Mouse (Mus musculus) left cerebral cortex, postnatal 36 days (tissue): ENCODE measurements around the gene Kctd21. TPM values are rescaled to one million over a fixed set of nuclear protein-coding genes. Genes with fewer than 3 reads are reported as not detected.
A peak's percentile ranks its signal among the peaks of the same experiment; 100 is the strongest.

Experiments
- DNase-seq, 2 experiments: peaks; one replicate each; pipeline ENCODE4 v3.0.0; 2021 to 2022; ENCODE audit warnings: low spot score in 2 of 2, mixed read lengths in 1 of 2
- intact Hi-C: fragments of 180-260 bp; cut with DNase I; formaldehyde crosslinking; loops from one replicate; pipeline ENCODE4 v1.15.1; 2025
- total RNA-seq, 2 experiments: library from RNA; stranded (reverse); gene quantifications; 2 replicates each; pipeline ENCODE4 v1.2.3; 2021

Gene Kctd21
- total RNA-seq, 2 experiments from 2014 or later: 12.9 to 13.5 TPM

DNA sequence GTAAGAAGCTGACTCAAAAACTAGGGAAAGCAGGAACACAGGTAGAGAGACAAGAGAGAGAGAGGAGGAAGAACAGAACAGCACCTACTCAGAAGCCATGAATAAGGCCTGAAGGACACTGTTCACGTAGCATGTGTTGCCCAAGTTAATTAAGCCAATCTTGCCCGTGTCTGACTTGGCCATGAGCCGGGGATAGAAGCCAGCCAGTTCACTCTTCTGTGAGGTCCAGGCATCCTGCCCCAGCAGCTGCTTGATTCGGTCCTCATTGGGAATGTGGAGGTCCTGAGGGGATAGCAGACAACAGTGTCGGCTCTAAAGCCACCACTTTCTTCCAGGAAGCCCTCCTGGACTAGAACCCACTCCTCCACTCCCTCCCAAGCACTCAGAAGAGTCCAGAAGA lies 17.5 kb upstream of the Kctd21 start:
- no peak for DNase-seq
- intact Hi-C loops: no loop called here

DNA sequence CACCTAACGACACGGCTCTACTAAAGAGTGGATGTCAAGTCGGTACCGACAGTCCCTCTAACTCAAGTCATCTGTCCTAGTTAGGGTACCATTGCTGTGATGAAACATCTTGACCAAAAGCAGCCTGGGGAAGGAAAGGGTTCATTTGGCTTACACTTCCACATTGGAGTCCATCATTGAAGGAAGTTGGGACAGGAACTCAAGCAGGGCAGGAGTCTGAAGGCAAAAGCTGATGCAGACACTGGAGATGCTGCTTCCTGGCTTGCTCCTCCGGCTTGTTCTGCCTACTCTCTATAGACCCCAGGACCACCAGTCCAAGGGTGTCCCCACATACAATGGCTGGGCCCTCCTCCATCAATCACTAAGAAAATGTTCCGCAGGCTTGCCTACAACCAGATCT lies 16.5 kb upstream of the Kctd21 start:
- no peak for DNase-seq
- intact Hi-C loops: no loop called here

DNA sequence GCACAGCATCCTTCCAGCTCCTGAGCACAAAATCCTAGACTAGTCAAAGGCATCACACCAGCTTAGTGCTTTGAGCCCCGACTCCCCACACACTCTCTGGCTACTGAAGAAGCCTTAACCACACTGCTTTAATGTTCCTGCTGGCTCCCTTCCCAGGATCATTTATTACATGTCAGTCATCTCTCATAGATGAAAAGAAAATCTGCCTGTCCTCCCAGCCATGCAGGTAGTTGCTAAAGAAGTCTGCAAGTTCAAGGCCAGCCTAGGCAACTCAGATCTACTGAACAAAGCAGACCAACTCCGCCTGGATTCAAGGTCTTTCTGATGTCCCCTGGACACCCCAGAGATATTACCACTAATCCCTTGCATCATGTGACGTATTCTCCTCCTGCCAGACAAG lies 14.4 kb upstream of the Kctd21 start:
- no peak for DNase-seq
- intact Hi-C loops: no loop called here

DNA sequence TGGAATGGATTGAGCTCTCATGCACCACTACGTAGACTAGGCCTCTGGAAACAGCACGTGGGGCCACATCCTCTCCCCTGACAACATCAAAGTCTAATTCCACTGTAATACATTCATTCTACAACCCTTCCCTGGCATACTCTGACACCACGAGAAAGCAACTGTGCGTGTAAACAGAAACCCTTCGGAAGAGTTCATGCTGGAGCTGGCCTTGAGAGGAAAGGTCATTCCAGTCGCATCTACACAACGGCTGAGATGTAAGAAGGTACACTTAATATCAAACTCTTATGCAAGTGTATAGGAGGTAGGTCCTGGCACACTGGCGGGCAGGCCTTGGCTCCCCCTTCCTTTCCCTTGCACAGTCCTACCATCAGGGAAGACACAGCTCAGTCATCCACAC lies 7.8 kb upstream of the Kctd21 start:
- intact Hi-C loops: no loop called here

DNA sequence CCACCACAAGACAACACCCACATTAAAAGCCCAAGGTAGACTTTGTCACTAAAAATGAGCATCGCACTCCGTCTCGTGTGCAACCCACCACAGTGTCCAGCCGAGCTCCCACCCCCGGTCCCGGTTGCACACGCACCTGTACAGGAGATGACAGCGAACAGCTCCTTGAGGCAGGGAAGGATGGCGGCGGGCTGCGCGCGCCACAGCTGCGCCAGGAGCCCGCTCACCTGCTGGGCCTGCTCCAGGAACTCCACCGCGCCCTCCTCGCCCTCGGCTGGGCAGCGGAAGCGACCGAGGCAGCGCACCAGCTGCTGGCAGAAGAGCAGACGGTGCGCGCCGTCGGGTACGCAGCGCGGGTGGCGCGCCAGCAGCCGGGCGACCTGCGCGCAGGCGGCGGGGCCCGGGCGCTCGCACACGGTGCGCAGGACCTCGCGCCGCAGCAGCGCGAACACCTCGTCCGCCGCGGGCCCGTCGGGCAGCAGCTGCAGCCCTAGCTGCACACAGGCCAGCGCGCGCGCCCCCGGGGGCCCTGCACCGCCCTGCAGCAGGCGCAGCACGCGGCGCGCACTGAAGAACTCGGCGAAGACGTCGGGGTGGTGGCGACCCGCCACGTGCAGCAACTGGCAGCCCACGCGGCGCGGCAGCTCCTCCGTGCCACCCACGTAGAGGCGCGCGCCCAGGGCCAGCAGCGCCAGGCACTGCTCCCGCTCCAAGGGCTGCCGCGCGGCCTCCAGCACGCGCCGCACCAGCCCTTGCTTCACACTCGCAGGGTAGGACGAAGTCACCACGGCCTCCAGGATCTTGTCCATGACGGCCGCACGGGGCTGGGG lies 6.8 kb upstream of the Kctd21 start:
- DNase-seq: peak; percentile 49 to 74
- intact Hi-C loops: no loop called here

More for the DNA sequence above, 7.8 kb upstream of the Kctd21 start:
- no peak for DNase-seq

DNA sequence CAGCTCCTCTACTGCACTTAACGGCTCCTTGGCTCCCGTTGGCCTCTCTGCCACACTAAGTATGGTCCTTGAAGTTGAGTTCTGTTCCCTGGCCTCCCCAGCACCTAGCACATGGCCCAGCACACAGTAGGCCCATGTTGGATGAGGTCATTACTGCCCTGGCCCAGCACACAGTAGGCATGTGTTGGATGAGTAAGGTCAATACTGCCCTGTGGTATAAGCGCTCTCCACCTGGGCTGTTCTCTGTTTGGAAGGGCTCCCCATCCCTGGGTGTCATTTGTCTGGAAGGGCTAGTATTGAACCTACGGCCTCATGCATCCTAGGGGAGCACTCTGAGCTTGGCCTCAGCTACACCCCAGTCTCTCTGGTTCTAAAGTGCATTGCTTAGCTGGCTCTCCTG lies 4.8 kb upstream of the Kctd21 start:
- DNase-seq: no peak
- intact Hi-C loops: no loop called here

DNA sequence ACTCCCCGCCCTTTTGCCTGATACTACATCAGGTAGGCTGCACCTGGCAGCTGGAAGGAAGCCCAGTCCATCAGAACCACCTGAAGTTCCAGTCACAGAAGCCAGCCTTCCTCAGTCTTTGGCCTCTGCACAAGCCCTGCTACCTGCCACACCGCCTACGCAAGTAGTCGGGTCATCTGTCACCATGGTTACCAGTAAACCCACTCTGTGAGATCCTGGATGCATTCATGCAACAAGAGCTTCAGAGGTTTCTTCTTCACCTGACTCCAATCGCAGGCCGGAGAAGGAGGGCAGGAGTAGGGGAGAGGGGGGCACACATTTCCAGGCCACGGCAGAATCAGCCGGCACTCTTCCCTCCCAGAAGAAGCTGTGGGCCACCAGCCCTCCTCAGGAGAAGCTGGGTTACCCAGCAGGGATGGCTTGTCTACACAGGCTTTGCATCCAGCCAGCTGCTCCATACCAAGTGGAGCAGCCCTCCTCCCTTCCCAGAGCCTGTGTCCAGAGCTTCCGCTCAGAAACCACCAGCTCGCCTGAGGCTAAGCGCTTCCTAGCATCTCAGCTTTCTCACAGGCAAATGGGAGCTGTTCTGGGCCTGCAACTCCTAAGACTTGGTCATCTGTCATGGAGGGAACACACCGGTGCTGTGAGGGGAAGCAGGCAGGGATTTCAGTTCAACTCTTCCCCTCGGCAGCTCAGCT lies 3.1 kb upstream of the Kctd21 start:
- intact Hi-C loops: no loop called here
- DNase-seq: no peak

DNA sequence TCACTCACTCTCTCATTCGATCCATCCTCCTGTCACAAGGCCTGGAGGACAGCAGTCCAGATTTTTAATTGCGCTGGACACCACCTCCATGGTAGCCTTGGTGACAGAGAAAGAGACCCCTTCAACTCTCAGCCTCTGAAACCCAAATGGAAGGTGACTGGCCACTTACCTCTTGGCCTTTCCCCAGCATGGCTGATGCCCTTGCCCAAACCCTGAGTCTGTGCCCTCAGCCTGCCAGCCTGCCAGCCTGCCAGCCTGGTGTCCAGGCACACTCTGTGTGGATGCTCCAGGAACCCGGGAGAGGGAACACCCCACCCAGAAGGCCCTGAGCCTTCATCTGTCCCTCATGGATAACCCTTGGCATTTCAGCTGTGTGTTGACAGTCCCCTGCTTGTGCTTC lies 2.5 kb upstream of the Kctd21 start:
- DNase-seq: no peak
- intact Hi-C loops: no loop called here

DNA sequence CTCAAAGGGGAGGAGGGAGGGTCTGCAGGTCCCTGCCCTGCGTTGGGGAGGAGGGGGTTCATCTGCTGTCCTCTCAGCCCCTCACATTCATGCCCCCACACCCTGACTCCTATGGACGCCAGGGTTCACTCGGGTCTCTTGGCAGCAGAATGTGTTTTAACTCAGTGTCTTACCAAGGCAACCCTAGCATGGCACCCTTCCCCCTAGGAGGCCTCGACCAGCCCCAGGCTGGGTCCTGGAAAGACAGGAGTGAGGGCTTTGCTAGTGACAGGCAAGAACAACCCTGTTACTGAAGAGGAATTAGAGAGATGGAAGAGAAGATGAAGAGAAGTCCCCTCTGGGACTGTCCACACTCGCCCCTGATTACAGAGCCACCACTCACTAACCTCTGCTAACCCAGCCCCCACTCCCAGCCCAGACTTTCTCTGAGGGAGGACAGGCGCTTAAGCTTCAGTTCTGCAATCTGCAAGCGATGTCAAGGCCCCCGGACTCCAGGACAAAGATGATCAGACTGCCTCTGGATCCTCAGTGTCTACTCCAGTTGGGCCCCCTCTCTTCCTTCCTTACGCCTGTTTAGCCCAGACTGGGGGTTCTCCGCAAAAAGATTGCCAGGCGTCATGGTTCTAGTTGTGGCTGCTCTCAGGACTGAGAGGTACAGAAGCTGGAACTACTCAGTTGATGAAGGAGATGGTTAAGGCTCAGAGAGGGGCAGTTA lies 1.0 kb upstream of the Kctd21 start:
- intact Hi-C loops: no loop called here
- no peak for DNase-seq

DNA sequence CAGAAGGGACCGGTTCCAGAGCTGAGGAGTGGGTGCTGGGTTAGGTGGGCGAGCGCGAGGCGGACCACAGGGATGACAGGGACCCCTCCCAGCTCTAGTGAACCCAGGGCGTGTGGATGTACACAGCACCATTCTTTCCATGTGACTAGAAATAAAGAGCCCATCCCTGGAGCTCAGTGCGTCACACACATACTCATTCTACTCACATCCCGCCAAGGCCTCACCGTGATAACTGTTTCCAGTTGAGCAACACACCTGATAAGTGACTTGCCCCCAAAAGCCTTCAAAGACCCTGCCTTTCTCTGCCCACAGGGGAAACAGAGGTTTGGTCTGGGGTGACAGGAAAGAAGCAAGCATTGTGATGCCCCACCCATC lies 527 bp downstream of the Kctd21 start:
- intact Hi-C loops: no loop called here

DNA sequence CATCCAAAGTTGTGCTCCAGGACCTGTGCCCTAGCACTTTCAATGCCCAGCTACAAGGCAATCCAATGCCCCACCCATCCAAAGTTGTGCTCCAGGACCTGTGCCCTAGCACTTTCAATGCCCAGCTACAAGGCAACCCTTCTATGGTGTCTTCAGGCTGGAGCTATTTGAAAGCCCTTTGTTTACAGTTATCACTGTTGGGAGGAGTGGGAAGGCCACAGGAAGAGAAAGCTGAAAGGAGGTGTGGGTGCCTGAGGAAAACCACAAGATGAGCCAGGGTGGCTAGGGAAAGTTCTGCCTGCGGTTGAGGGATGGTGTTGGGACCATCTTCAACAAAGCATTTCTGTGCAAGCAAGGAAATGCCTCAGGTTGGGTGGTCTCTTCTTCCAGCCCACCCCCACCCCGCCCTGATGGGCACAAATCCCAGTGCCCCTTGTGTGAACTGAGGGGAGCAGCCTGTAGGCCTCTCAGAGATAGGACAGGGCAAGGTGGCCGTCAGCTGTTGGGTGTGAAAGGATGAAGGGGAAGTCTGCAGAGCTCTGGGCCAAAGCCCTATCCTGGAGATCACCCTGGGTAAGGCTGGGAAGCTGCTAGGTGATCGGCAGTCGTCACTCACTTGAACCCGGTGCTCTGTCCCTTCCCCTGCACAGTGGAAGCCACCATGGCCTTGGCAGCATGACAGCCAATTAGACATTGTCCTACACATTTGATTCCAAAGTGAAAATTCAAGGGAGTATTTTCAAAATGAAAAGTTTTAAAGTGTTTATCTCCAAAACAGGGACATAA lies 1.2 kb downstream of the Kctd21 start:
- DNase-seq: no peak
- intact Hi-C loops: no loop called here

More for the DNA sequence above, 527 bp downstream of the Kctd21 start:
- DNase-seq: no peak

DNA sequence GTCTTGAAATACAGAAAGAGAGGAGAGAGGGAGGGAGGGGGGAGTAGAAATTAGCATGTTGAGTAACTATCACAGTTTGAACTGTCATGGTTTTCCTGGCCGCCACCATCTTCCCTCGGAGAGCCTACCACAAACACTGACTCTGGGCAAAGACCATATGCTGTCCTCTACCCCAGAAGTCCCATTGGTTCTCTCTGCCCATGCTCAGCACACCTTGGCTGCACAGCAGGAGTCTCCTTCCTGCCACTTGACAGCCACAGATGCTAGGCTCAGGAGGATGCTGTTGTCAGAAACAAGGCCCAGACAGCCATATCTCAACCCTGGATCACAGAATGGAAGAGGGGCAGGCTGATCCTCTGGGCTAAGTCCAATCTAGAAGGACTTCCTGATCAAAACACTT lies 2.3 kb downstream of the Kctd21 start:
- intact Hi-C loops: no loop called here

DNA sequence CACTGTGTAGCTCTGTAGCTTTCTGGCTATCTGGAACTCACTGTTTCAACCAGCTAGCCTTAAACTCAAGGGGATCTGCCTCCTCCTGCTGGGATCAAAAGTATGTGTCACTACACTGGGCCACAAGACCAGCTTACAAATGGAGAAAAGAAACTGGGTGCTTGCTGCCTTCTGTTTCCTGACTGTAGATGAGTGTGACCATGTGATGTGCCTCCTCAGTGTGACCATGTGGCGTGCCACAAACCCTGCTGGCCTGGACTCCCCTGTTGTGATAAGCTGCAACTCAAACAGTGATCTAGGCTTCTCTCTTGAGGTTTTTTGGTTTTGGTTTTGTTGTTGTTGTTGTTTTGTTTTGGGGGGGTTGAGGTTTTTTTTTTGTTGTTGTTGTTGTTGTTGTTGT lies 4.6 kb downstream of the Kctd21 start:
- intact Hi-C loops: no loop called here

More for the DNA sequence above, 2.3 kb downstream of the Kctd21 start:
- no peak for DNase-seq

DNA sequence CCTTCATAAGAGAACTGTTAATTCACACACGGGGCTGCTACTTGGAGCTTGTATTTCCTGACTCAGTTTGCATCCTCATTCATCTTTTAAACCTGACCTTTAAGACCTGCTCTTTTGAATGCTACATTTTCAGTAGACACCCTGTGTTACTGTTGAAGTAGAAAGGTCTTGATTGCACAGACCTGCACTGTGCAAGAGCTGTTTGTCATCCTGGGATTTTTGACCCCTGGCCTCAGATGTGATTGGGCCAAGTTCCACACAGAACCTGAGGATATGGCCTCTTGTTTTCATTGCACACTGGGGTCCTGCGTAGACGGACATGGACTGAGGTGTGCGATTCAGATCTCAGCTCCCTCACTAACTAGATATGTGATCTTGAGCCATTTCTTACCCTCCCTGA lies 6.5 kb downstream of the Kctd21 start:
- intact Hi-C loops: no loop called here

More for the DNA sequence above, 4.6 kb downstream of the Kctd21 start:
- DNase-seq: no peak

DNA sequence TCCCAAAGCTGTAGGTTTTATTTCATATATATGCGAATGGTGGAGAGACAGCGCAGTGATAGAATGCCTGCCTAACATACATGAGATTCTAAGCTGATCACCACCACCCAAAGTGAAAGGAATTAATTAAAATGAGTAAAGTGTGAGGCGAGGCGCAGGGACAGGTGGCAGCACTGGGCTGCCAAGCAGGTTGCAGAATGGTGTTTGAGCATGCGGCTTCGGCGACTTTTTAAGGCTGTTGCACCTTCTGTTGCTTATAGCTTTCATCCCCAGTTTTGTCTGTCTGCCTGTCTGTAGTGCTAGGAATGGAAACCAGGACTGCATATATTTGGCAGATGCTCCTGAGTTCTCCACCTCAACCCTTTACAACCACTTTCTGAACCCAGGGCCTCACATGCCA lies 7.5 kb downstream of the Kctd21 start:
- intact Hi-C loops: no loop called here
- peak; percentile 30 to 49 for DNase-seq

More for the DNA sequence above, 6.5 kb downstream of the Kctd21 start:
- no peak for DNase-seq

DNA sequence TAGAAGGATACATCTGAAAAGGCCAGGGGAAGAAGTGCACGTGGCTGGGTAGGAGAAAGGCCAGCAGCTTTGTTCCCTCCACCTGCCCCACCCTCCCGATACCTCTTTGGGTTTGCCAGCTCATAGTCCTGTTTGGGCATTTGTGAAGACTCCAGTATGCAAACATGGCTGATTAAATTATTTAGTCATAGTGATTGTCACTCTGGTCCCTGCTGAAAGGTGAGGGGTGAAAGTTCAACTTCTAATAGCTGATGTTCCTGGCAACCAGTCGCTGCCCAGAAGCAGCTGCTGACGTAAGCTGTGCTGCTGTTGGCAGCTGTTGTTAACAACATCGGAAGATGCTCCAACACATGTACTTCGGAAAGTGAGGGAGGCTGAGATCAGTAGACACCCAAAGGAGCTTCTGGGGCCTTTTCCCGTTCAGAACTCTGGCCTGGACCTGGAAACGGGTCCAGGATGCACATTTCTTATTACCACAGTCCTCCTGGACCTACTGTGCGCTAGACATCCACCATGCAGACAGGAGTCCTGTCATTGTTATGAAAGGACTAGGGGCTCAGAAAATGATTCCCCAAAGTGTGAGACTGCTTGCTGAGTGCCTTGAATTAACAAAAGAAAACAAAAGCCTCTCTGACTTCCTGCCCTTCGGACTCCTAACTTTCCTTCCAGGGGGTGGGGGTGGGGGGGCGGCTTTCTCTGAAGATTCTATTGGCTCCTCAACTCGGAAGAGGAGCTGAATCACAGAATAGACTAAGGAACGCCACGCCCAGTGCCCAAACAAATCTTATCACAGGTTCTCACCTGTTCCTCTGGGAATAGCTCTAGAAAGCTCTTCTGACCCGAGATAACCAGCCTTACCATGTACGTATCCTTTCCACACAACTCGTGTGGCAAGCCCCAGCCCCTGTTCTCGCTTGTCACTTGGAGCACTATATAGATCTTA lies 9.1 kb downstream of the Kctd21 start:
- intact Hi-C loops: no loop called here
- no peak for DNase-seq

DNA sequence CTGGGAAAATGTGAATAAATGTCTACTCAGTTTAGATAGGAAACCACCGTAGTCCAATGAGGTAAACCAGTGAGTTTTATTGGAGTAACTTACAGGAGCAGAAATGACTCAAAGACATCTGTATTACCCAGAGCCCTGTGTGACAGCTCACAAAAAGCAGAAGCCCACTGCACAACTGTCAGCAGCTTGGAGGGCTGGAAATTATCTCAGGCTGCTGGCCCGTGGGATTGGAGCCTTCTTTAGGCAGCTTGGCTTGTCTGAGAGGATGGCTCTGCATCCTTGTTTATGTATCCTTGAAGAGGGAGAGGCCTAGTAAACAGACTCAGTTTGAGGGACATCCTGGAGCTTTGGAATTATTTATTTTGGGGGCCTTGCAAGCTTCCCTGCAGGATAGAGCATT lies 10.8 kb downstream of the Kctd21 start:
- intact Hi-C loops: no loop called here
- DNase-seq: no peak

DNA sequence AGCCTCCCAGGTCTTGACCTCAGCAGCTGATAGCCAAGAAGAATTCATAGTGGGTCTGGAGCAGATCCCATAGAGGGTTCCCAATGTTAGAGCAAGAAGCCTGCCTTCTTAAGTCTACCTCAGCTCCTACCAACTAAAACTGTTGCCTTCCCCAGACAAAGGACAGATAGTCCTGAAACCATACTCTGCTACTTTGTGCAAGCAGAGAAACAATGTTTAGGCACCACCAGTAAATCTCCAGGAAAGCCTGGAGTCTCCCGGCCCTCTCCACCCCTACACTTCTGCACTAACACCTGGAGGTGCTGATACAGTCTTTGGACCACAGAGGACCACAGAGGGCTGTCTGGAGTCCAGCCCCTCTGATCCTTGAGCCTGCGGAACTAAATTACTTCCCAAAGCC lies 12.5 kb downstream of the Kctd21 start:
- DNase-seq: no peak
- intact Hi-C loops: no loop called here
